Mouse (Mus musculus) embryonic facial prominence, embryonic 11.5 days (tissue): ENCODE data around the gene Zfp106. TPM values are rescaled to one million over a fixed set of nuclear protein-coding genes. Genes with fewer than 3 reads are reported as not detected.

Experiments used
- ATAC-seq: fragments of 200-750 bp; cut with Nextera tagmentation; replicated peaks from 2 replicates; pipeline ENCODE4 v1.8.0; 2017; ENCODE audit warnings: low read depth; ENCODE audit not compliant: insufficient number of reproducible peaks, low FRiP score, low TSS enrichment
- DNase-seq: peaks from one replicate; pipeline ENCODE4 v3.0.0-alpha.2; 2015; ENCODE audit warnings: low spot score
- H3K27ac ChIP-seq: fragments of 300-500 bp; sonication (generic); replicated peaks from 2 replicates; pipeline ENCODE4 v1.5.1; 2014; ENCODE audit warnings: mild to moderate bottlenecking, low read depth, low read length, control low read depth
- H3K27me3 ChIP-seq: fragments of 300-500 bp; sonication (generic); 2 replicates; pipeline ENCODE4 v1.6.1; 2014; ENCODE audit warnings: mild to moderate bottlenecking, low read length, moderate library complexity, mixed read lengths; ENCODE audit not compliant: control insufficient read depth, insufficient read depth
- H3K36me3 ChIP-seq: fragments of 300-500 bp; sonication (generic); replicated peaks from 2 replicates; pipeline ENCODE4 v1.6.1; 2014; ENCODE audit warnings: low read depth, mild to moderate bottlenecking, low read length, moderate library complexity, mixed read lengths; ENCODE audit not compliant: control insufficient read depth, insufficient read depth
- H3K4me1 ChIP-seq: fragments of 300-500 bp; sonication (generic); 2 replicates; pipeline ENCODE4 v1.6.1; 2014; ENCODE audit warnings: low read length, mixed read lengths; ENCODE audit not compliant: control insufficient read depth, insufficient read depth
- H3K4me2 ChIP-seq: fragments of 300-500 bp; sonication (generic); 2 replicates; pipeline ENCODE4 v1.6.1; 2014; ENCODE audit warnings: low read depth, mild to moderate bottlenecking, control low read depth, low read length, moderate library complexity
- H3K4me3 ChIP-seq: fragments of 300-500 bp; sonication (generic); 2 replicates; pipeline ENCODE4 v1.5.1; 2014; ENCODE audit warnings: low read depth, low read length, control low read depth
- H3K9ac ChIP-seq: fragments of 300-500 bp; sonication (generic); replicated peaks from 2 replicates; pipeline ENCODE4 v1.6.1; 2014; ENCODE audit warnings: mild to moderate bottlenecking, control low read depth, low read length
- H3K9me3 ChIP-seq: fragments of 300-500 bp; sonication (generic); replicated peaks from 2 replicates; pipeline ENCODE4 v1.6.1; 2016; ENCODE audit warnings: mild to moderate bottlenecking, low read length, inconsistent platforms, mixed read lengths; ENCODE audit not compliant: control insufficient read depth
- WGBS: fragments of 180-500 bp; shearing (Covaris S2); extraction: QIAGEN DNeasy Blood & Tissue Kit; methylation state at CpG from one replicate; pipeline ENCODE4 v1.1.7; 2014; 5-methylcytosine and 5-hydroxymethylcytosine counted together
- polyA plus RNA-seq: library from polyadenylated mRNA; unstranded; fragments of >200 nt; fragmentation: Nextera tagmentation; extraction: Ambion mirVana; gene quantifications from 2 replicates; pipeline ENCODE4 v1.2.1, GENCODE M21; 2014

The Zfp106 gene
- polyA plus RNA-seq, 1 experiment from 2014 or later = 59.2 TPM

DNA sequence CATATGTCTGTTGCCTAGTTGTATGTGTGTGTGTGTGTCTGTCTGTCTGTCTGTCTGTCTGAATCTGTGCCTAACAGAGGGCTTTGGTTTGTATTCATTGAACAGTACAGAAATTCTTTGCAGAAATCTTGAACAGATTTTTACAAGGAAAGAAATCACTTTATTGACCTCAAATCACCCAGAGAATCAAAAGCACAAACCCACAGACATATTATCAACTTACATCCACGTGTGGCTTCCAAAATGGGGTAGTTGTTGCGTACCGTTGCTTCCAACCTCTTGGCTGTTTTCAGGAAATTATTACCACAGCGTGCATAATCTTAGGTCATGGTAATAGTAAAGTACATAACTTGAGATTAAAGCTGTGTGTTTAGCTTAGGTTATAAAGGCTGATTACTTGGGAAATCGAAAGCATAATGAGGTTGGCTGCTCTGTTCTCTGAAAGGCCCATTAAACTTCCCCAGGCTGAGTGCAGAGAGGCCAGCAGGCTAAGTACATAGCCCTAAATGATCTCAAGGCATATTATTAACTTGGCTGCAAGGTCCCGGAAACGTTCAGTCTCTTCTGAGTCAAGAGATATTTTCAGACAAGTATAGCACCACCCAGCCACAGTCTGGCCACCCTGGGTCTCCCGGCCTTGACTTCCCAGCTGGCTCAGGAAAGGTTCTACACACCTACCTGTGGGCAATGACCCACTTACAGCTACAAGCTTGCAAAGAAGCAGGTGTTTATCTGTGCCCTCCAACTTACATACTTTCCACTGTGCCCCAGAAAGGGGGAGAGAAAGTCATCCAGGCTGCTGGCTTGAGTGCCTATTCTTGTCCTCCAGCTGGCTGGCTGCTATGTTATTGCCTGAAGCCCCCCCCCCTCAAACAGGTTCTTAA is 80.9 kb downstream of the Zfp106 start:
- Histone ChIP-seq H3K27me3 (no peaks in the 10 kb centered on the region), H3K9me3 (no peaks in the 10 kb centered on the region), H3K4me3 (no peak overlapping the region), H3K4me2 (no peak overlapping the region), H3K27ac (no peak overlapping the region), H3K36me3 (no peaks in the 10 kb centered on the region), H3K9ac (no peak overlapping the region), H3K4me1 (no peaks in the 10 kb centered on the region)
- WGBS = 71% methylated on average over 8 of the region's 8 CpGs
- no peak for DNase-seq
- no peak for ATAC-seq

- H3K4me1 ChIP-seq = no peaks in the 10 kb centered on the region
- no peak overlapping the region for H3K27ac ChIP-seq
- H3K4me2 ChIP-seq = no peak overlapping the region
- H3K9me3 ChIP-seq = no peaks in the 10 kb centered on the region
- no peak overlapping the region for H3K9ac ChIP-seq
- H3K4me3 ChIP-seq = no peak overlapping the region
- H3K36me3 ChIP-seq = no peaks in the 10 kb centered on the region
- no peaks in the 10 kb centered on the region for H3K27me3 ChIP-seq
- DNase-seq = no peak
- ATAC-seq = no peak
- WGBS = 71% methylated on average over 8 of the region's 8 CpGs
These were observed 81.7 kb downstream of the Zfp106 start for GRCm38 (mm10) chr2:120481921-120482320.

DNA sequence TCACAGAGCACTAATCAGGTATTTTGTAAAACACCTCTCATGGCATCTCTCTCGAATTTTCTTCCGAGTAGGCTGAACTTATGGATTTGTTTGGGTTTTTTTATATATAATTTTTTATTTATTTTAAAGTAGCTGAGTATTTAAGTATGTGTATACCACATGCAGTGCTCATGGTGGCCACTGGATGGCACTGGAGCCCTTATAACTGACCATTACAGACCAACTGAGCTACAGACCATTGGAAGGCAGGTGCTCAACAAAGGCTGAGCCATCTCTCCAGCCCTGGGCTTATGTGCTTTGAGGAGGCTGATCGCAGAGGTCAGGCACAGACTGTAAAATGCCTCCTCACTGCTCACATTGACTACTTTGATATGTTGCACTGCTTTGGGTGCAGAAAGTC is 85.0 kb downstream of the Zfp106 start:
- no peak overlapping the region for H3K27ac ChIP-seq
- no peaks in the 10 kb centered on the region for H3K27me3 ChIP-seq
- no peaks in the 10 kb centered on the region for H3K4me1 ChIP-seq
- H3K9ac ChIP-seq = no peak overlapping the region
- no peak overlapping the region for H3K4me2 ChIP-seq
- no peak overlapping the region for H3K4me3 ChIP-seq
- DNase-seq (peak; percentile 73), ATAC-seq (no peak)
- H3K36me3 ChIP-seq = no peaks in the 10 kb centered on the region
- no peaks in the 10 kb centered on the region for H3K9me3 ChIP-seq
- 58% methylated on average over 3 of the region's 3 CpGs for WGBS

DNA sequence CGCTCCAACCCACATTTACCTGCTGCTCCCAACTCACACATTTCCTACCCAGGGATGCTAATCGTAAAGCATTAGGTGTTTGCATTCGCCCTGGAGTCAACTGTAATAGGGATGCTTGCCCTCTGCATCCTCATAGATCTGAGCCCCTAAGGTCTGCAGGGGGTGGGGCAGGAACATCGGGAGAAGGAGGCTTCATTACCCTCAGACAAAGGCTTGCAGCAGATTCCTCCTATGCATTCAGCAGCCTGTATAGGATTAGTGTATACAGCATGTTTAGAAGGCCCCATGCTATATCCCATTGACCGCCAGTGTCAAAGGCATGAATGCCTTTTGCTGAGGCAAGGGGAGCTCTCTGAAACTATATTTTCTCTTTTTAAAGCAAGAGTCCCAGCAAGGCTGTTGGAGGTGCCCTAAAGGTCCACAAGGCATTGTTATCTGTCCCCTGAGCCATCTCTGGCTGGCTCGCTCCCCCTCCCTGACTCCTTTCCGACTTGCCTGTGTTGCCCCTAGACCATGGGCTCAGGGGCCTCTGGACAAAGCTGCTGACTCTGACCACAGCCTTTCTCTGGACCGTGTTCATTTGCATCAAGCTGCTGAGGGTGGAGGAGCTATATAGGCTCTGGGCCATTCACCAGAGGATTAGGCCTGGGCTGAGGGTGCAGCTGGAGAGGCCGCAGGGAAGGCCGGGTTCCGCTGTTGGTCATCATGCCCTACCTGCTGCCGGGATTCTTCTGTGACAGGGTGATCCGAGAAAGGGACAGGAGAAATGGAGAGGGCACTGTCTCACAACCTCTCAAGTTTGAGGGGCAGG is 87.2 kb downstream of the Zfp106 start:
- Histone ChIP-seq H3K4me3 (no peak overlapping the region), H3K4me2 (no peak overlapping the region), H3K9me3 (no peaks in the 10 kb centered on the region), H3K27me3 (no peaks in the 10 kb centered on the region), H3K27ac (no peak overlapping the region), H3K9ac (no peak overlapping the region), H3K4me1 (no peaks in the 10 kb centered on the region), H3K36me3 (no peaks in the 10 kb centered on the region)
- DNase-seq (no peak), ATAC-seq (no peak)
- 73% methylated on average over 13 of the region's 13 CpGs for WGBS

DNA sequence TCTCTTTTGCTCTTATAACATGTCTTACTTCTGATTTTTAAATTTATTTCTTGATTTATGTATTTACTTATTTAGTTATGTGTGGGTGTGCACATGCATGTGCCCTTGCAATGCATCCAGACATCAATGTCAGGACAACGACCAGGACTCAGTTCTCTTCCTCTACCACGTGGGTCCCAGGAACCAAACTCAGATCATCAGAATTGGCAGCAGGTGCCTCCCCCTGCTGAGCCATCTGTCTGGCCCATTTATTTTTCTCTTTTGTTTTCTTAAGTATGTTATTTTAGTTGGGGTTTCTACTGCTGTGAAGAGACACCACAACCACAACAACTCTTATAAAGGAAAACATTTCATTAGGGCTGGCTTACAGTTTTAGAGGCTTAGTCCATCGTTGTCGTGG is 92.8 kb downstream of the Zfp106 start:
- no peak for ATAC-seq
- WGBS = 75% methylated on average over 4 of the region's 4 CpGs
- no peak overlapping the region for H3K4me3 ChIP-seq

GRCm38 (mm10) chr2:120469715-120470114 is 93.9 kb downstream of the Zfp106 start:
- DNase-seq (no peak), ATAC-seq (no peak)
- H3K27me3 ChIP-seq = no peaks in the 10 kb centered on the region
- H3K9ac ChIP-seq = no peak overlapping the region
- no peaks in the 10 kb centered on the region for H3K4me1 ChIP-seq
- no peaks in the 10 kb centered on the region for H3K36me3 ChIP-seq
- 88% methylated on average over 10 of the region's 10 CpGs for WGBS
- H3K27ac ChIP-seq = no peak overlapping the region
- H3K9me3 ChIP-seq = no peaks in the 10 kb centered on the region
- H3K4me2 ChIP-seq = no peak overlapping the region
- no peak overlapping the region for H3K4me3 ChIP-seq

More for the DNA sequence above, 92.8 kb downstream of the Zfp106 start:
- Histone ChIP-seq H3K4me2 (no peak overlapping the region), H3K9me3 (no peaks in the 10 kb centered on the region), H3K9ac (no peak overlapping the region), H3K36me3 (no peaks in the 10 kb centered on the region), H3K4me1 (no peaks in the 10 kb centered on the region), H3K27me3 (no peaks in the 10 kb centered on the region), H3K27ac (no peak overlapping the region)
- no peak for DNase-seq

GRCm38 (mm10) chr2:120469220-120469619 is 94.4 kb downstream of the Zfp106 start:
- H3K4me3 ChIP-seq = no peak overlapping the region
- no peak for ATAC-seq

GRCm38 (mm10) chr2:120468011-120468410 is 95.6 kb downstream of the Zfp106 start:
- Histone ChIP-seq H3K36me3 (no peaks in the 10 kb centered on the region), H3K27ac (no peak overlapping the region), H3K9ac (no peak overlapping the region), H3K4me1 (no peaks in the 10 kb centered on the region), H3K4me2 (no peak overlapping the region), H3K27me3 (no peaks in the 10 kb centered on the region), H3K4me3 (no peak overlapping the region), H3K9me3 (no peaks in the 10 kb centered on the region)
- DNase-seq (no peak), ATAC-seq (no peak)

More at GRCm38 (mm10) chr2:120469220-120469619, 94.4 kb downstream of the Zfp106 start:
- no peak overlapping the region for H3K9ac ChIP-seq
- no peak overlapping the region for H3K27ac ChIP-seq
- H3K9me3 ChIP-seq = no peaks in the 10 kb centered on the region
- no peaks in the 10 kb centered on the region for H3K4me1 ChIP-seq
- 90% methylated on average over 3 of the region's 3 CpGs for WGBS
- no peak for DNase-seq
- no peak overlapping the region for H3K4me2 ChIP-seq
- H3K27me3 ChIP-seq = no peaks in the 10 kb centered on the region
- no peaks in the 10 kb centered on the region for H3K36me3 ChIP-seq
